Mouse (Mus musculus) ES-Bruce4 (cell line): ENCODE measurements around the gene Phkg1.

Experiments used
- CTCF ChIP-seq: IDR thresholded peaks from one replicate; pipeline ENCODE4 v1.8.1; 2011; ENCODE audit warnings: low read depth, low read length
- POLR2A ChIP-seq: IDR thresholded peaks from one replicate; pipeline ENCODE4 v1.8.1; 2011; ENCODE audit warnings: low read length; ENCODE audit not compliant: insufficient read depth

- TF ChIP-seq POLR2A (no peak), CTCF (no peak)
Measured at GRCm38 (mm10) chr5:129936941-129937340, 38.6 kb upstream of the Phkg1 start.
